In genomic region chr1:42687756-42688540, GRCm38 (mm10) we compare ENCODE assay signal across 14 mouse cellular contexts. TPM values are rescaled to one million over a fixed set of nuclear protein-coding genes. Genes with fewer than 3 reads are reported as not detected.
DNase-seq lines count a peak whose midpoint lies in the region; ATAC-seq and TF ChIP-seq lines count a peak whose summit lies in the region.
"Had no signal": no experiment of that assay in that cellular context is flagged by ENCODE, and none has a peak within 500 bp of the region (broad histone marks: within the 10 kb centered on the region; RNA-seq: fewer than 3 reads in every experiment).

No protein-coding gene starts in this region.

- no peaks in the 10 kb centered on the region for H3K36me3 ChIP-seq in embryonic facial prominence, embryonic 12.5 days
- H3K36me3 ChIP-seq in hindbrain, embryonic 12.5 days = no peaks in the 10 kb centered on the region
- H3K36me3 ChIP-seq in midbrain, postnatal 0 days (ENCODE audit: insufficient read depth, low read length) = no peaks in the 10 kb centered on the region

- peaks cover 82% of the 10 kb centered on the region for H3K27me3 ChIP-seq in embryonic facial prominence, embryonic 12.5 days
- 0 out of 2 replicates have a peak, but pooled peaks cover 3% of the 10 kb centered on the region for H3K27me3 ChIP-seq in hindbrain, embryonic 12.5 days
- H3K27me3 ChIP-seq in midbrain, postnatal 0 days (ENCODE audit: insufficient read depth, low read length) = no peaks in the 10 kb centered on the region
- H3K27me3 ChIP-seq: Patski had no signal

- intact Hi-C loops in gastrocnemius, postnatal 36 days (cut with DNase I) = no loop called here

- 0 out of 2 replicates have a peak overlapping the region, but pooled peaks have one; percentile 16 for H3K9ac ChIP-seq in embryonic facial prominence, embryonic 12.5 days
- H3K9ac ChIP-seq in hindbrain, embryonic 12.5 days = peak overlapping the region; percentile 79
- H3K9ac ChIP-seq in midbrain, postnatal 0 days (replicated peaks; ENCODE audit: low read length, poor library complexity, severe bottlenecking) = peak overlapping the region; percentile 92
- H3K9ac ChIP-seq: liver, postnatal 0 days had no signal

- H3K4me2 ChIP-seq in embryonic facial prominence, embryonic 12.5 days (replicated peaks) = peak overlapping the region; percentile 9
- peak overlapping the region; percentile 97 for H3K4me2 ChIP-seq in hindbrain, embryonic 12.5 days (replicated peaks)
- peak overlapping the region; percentile 91 for H3K4me2 ChIP-seq in midbrain, postnatal 0 days (ENCODE audit: low read depth, low read length, poor library complexity, severe bottlenecking)

- no peak for TF ChIP-seq POLR2A in cortical plate, adult 2 months (IDR thresholded peaks at IDR 0.05; ENCODE audit: extremely low read depth, insufficient read depth, low read length)

- no peak for DNase-seq in midbrain, postnatal 0 days (ENCODE audit: low spot score)
- no peak for DNase-seq in gastrocnemius, postnatal 36 days
- no peak for DNase-seq in testis, postnatal 14 days (ENCODE audit: low spot score)
- DNase-seq in liver = no peak
- DNase-seq: adrenal gland, postnatal 36 days; cerebellum, adult 8-10 months; heart, postnatal 36 days; liver, postnatal 0 days had no signal

- ATAC-seq in embryonic facial prominence, embryonic 12.5 days (ENCODE audit: insufficient number of reproducible peaks, insufficient read depth, low FRiP score, low TSS enrichment) = no peak
- no peak for ATAC-seq in hindbrain, embryonic 12.5 days (ENCODE audit: low FRiP score)
- ATAC-seq in midbrain, postnatal 0 days (ENCODE audit: low FRiP score) = no peak
- ATAC-seq: liver, postnatal 0 days; Patski had no signal

- H3K4me3 ChIP-seq in cortical plate, adult 2 months (ENCODE audit: insufficient read depth, low read length) = no peak overlapping the region
- no peak overlapping the region for H3K4me3 ChIP-seq in embryonic facial prominence, embryonic 12.5 days
- H3K4me3 ChIP-seq in hindbrain, embryonic 12.5 days = peak overlapping the region; percentile 97
- H3K4me3 ChIP-seq in midbrain, postnatal 0 days (ENCODE audit: low read depth, low read length) = peak overlapping the region; percentile 57; the same call in 1 of the 2 replicates

- H3K27ac ChIP-seq in cortical plate, adult 2 months (ENCODE audit: insufficient read depth, low read length) = peak overlapping the region; percentile 95
- no peak overlapping the region for H3K27ac ChIP-seq in embryonic facial prominence, embryonic 12.5 days
- peak overlapping the region; percentile 96 for H3K27ac ChIP-seq in hindbrain, embryonic 12.5 days
- H3K27ac ChIP-seq in midbrain, postnatal 0 days (ENCODE audit: low read depth, low read length) = peak overlapping the region; percentile 99

- peaks cover 2% of the 10 kb centered on the region; the same call in 1 of the 2 replicates for H3K4me1 ChIP-seq in cortical plate, adult 2 months (ENCODE audit: control insufficient read depth, insufficient read depth, low read length)
- H3K4me1 ChIP-seq in embryonic facial prominence, embryonic 12.5 days = peaks cover 18% of the 10 kb centered on the region
- peaks cover 54% of the 10 kb centered on the region for H3K4me1 ChIP-seq in hindbrain, embryonic 12.5 days
- peaks cover 11% of the 10 kb centered on the region for H3K4me1 ChIP-seq in midbrain, postnatal 0 days (ENCODE audit: insufficient read depth, low read length)

- H3K9me3 ChIP-seq in embryonic facial prominence, embryonic 12.5 days = no peaks in the 10 kb centered on the region
- no peaks in the 10 kb centered on the region for H3K9me3 ChIP-seq in hindbrain, embryonic 12.5 days (replicated peaks)
- H3K9me3 ChIP-seq in midbrain, postnatal 0 days (ENCODE audit: low read length) = no peaks in the 10 kb centered on the region

- 12% methylated on average over 7 of the region's 7 CpGs for WGBS in embryonic facial prominence, embryonic 12.5 days
- WGBS in hindbrain, embryonic 12.5 days = 8% methylated on average over 7 of the region's 7 CpGs
- 21% methylated on average over 7 of the region's 7 CpGs for WGBS in midbrain, postnatal 0 days

- no peak for TF ChIP-seq CTCF in cortical plate, adult 2 months (IDR thresholded peaks at IDR 0.05; ENCODE audit: extremely low read depth, insufficient read depth, low read length)
- no peak for TF ChIP-seq CTCF in midbrain, postnatal 0 days (IDR thresholded peaks at IDR 0.05)

RNA-seq across cellular contexts. Expression of gene Pou3f3, which starts 7.6 kb away (rescaled TPM):
- polyA plus RNA-seq in cortical plate, adult 2 months (2012; rRNA removed) = 37.5 and 39.1 TPM in 2 replicates
- 10.3 and 12.1 TPM in 2 replicates for polyA plus RNA-seq in embryonic facial prominence, embryonic 12.5 days (2016; fragmentation: Nextera tagmentation; extraction: Ambion mirVana)
- 28.8 and 29.2 TPM in 2 replicates for polyA plus RNA-seq in hindbrain, embryonic 12.5 days (2016; fragmentation: Nextera tagmentation; extraction: Ambion mirVana)
- total RNA-seq in midbrain, postnatal 0 days (2014; rRNA removed) = 45.2 and 48.4 TPM in 2 replicates
- polyA plus RNA-seq in midbrain, postnatal 0 days (2015; fragmentation: Nextera tagmentation; extraction: Ambion mirVana) = 11.5 and 12.0 TPM in 2 replicates
- total RNA-seq in gastrocnemius, postnatal 36 days (2021) = not detected
- total RNA-seq: heart, postnatal 36 days had no signal
- polyA plus RNA-seq: large intestine, adult 2 months; liver, postnatal 0 days; spleen, adult 2 months had no signal

Comparison
In these comparisons a context has a peak if more than half of its experiments do, and no peak if none do; other contexts are left out.
1. H3K4me3 ChIP-seq: peak in hindbrain, embryonic 12.5 days (single experiment) and midbrain, postnatal 0 days (single experiment); none in cortical plate, adult 2 months (single experiment) and embryonic facial prominence, embryonic 12.5 days (single experiment).
2. H3K4me2 ChIP-seq: peak in every context shown above with its lines; median percentile 97 in hindbrain, embryonic 12.5 days; 91 in midbrain, postnatal 0 days; 9 in embryonic facial prominence, embryonic 12.5 days.
3. H3K9ac ChIP-seq: peak in every context shown above with its lines; median percentile 92 in midbrain, postnatal 0 days; 79 in hindbrain, embryonic 12.5 days; 16 in embryonic facial prominence, embryonic 12.5 days.